Mouse (Mus musculus) liver, adult 2 months (tissue): ENCODE data around the gene Gtpbp8.

Source experiments
- CTCF ChIP-seq: fragments of 200-500 bp; IDR thresholded peaks from 2 replicates; pipeline ENCODE4 v1.5.1; 2011; ENCODE audit warnings: low read depth, low read length, control low read depth
- POLR2A ChIP-seq: fragments of 200-500 bp; IDR thresholded peaks from 2 replicates; pipeline ENCODE4 v1.6.1; 2011; ENCODE audit warnings: low read length, control low read depth; ENCODE audit not compliant: insufficient read depth; ENCODE audit errors: extremely low read depth

DNA sequence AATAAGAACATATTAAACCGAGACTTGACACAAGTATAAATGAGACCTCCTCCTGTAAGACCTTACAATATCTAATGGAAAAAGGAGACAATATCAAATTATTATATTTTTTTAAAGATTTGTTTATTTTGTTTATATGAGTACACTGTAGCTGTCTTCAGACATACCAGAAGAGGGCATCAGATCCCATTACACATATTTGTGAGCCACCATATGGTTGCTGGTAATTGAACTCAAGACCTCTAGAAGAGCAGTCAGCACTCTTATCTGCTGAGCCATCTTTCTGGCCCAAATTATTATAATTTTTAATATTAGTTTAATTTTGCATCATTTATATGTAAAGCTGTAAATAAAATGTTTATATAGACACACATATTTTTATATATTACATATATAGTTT, 3.4 kb downstream of the Gtpbp8 start:
- TF ChIP-seq CTCF = no peak
- no peak for TF ChIP-seq POLR2A
